Mouse (Mus musculus) liver, embryonic 11.5 days (tissue): ENCODE data around the gene Kcnh8. TPM values are rescaled to one million over a fixed set of nuclear protein-coding genes. Genes with fewer than 3 reads are reported as not detected.

ENCODE experiments used
- ATAC-seq: fragments of 200-750 bp; cut with Nextera tagmentation; replicated peaks from 2 replicates; pipeline ENCODE4 v1.8.0; 2017; ENCODE audit warnings: moderate number of reproducible peaks, mild to moderate bottlenecking, moderate TSS enrichment, moderate library complexity; ENCODE audit not compliant: low FRiP score
- DNase-seq: peaks from one replicate; pipeline ENCODE4 v3.0.0-alpha.2; 2017; ENCODE audit warnings: low spot score
- H3K27ac ChIP-seq: fragments of 300-500 bp; sonication (generic); 2 replicates; pipeline ENCODE4 v1.5.1; 2014; ENCODE audit warnings: mild to moderate bottlenecking, low read depth, low read length, control low read depth
- H3K27me3 ChIP-seq: fragments of 300-500 bp; sonication (generic); replicated peaks from 2 replicates; pipeline ENCODE4 v1.6.1; 2014; ENCODE audit warnings: low read length, mixed read lengths; ENCODE audit not compliant: control insufficient read depth, insufficient read depth
- H3K36me3 ChIP-seq: fragments of 300-500 bp; sonication (generic); 2 replicates; pipeline ENCODE4 v1.6.1; 2014; ENCODE audit warnings: mild to moderate bottlenecking, low read length, moderate library complexity, mixed read lengths; ENCODE audit not compliant: control insufficient read depth, insufficient read depth
- H3K4me1 ChIP-seq: fragments of 300-500 bp; sonication (generic); replicated peaks from 2 replicates; pipeline ENCODE4 v1.6.1; 2014; ENCODE audit warnings: low read length, mixed read lengths; ENCODE audit not compliant: control insufficient read depth, insufficient read depth
- H3K4me2 ChIP-seq: fragments of 300-500 bp; sonication (generic); 2 replicates; pipeline ENCODE4 v1.6.1; 2014; ENCODE audit warnings: mild to moderate bottlenecking, control low read depth, moderate library complexity
- H3K4me3 ChIP-seq: fragments of 300-500 bp; sonication (generic); 2 replicates; pipeline ENCODE4 v1.5.1; 2014; ENCODE audit warnings: low read depth, low read length, control low read depth
- H3K9ac ChIP-seq: fragments of 300-500 bp; sonication (generic); 2 replicates; pipeline ENCODE4 v1.6.1; 2014; ENCODE audit warnings: low read depth, low read length, control low read depth
- H3K9me3 ChIP-seq: fragments of 300-500 bp; sonication (generic); 2 replicates; pipeline ENCODE4 v1.6.1; 2016; ENCODE audit warnings: low read length, inconsistent platforms, mixed read lengths; ENCODE audit not compliant: control insufficient read depth
- WGBS: fragments of 180-500 bp; shearing (Covaris S2); extraction: QIAGEN DNeasy Blood & Tissue Kit; methylation state at CpG from one replicate; pipeline ENCODE4 v1.1.7; 2014; 5-methylcytosine and 5-hydroxymethylcytosine counted together
- polyA plus RNA-seq: library from polyadenylated mRNA; unstranded; fragments of >200 nt; fragmentation: Nextera tagmentation; extraction: Ambion mirVana; gene quantifications from 2 replicates; pipeline ENCODE4 v1.2.1, GENCODE M21; 2014

Kcnh8 gene
- polyA plus RNA-seq, 1 experiment from 2014 or later = not detected

DNA sequence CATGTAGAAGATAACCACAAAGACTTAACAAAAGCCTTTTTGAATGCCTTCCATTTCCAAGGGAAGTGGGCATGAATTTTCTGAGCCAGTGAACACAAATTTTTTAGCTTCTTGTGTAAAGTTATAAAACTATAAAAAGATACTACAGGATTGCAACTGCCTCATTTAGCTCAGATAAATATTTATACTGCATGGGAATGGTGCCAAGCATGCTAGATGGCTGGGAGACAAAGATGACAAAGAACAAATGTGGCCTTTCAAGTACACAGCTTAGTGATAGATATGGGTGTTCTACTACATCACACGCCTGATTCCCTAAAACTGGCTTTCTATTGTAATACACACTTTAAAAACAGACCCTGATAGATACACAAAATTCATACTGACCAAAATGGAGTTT lies 282.7 kb downstream of the Kcnh8 start:
- Histone ChIP-seq H3K27ac (no peak overlapping the region), H3K4me2 (no peak overlapping the region), H3K27me3 (no peaks in the 10 kb centered on the region), H3K9ac (no peak overlapping the region), H3K9me3 (no peaks in the 10 kb centered on the region), H3K36me3 (no peaks in the 10 kb centered on the region), H3K4me3 (no peak overlapping the region), H3K4me1 (no peaks in the 10 kb centered on the region)
- ATAC-seq (no peak), DNase-seq (no peak)
- 67% methylated on average over 1 of the region's 1 CpGs for WGBS

GRCm38 (mm10) chr17:52920519-52921106 lies 318.1 kb downstream of the Kcnh8 start:
- Histone ChIP-seq H3K36me3 (no peaks in the 10 kb centered on the region), H3K27me3 (no peaks in the 10 kb centered on the region)

GRCm38 (mm10) chr17:52943966-52944365 lies 341.5 kb downstream of the Kcnh8 start:
- no peaks in the 10 kb centered on the region for H3K36me3 ChIP-seq
- H3K27me3 ChIP-seq = no peaks in the 10 kb centered on the region
- no peak for DNase-seq
- no peak overlapping the region for H3K4me3 ChIP-seq
- ATAC-seq = no peak
- H3K4me1 ChIP-seq = no peaks in the 10 kb centered on the region
- no peak overlapping the region for H3K9ac ChIP-seq
- no peaks in the 10 kb centered on the region for H3K9me3 ChIP-seq
- H3K27ac ChIP-seq = no peak overlapping the region
- no peak overlapping the region for H3K4me2 ChIP-seq

More at GRCm38 (mm10) chr17:52920519-52921106, 318.1 kb downstream of the Kcnh8 start:
- 61% methylated on average over 3 of the region's 3 CpGs for WGBS
- ATAC-seq (no peak), DNase-seq (no peak)
- Histone ChIP-seq H3K9ac (no peak overlapping the region), H3K9me3 (0 out of 2 replicates have a peak, but pooled peaks cover 3% of the 10 kb centered on the region), H3K27ac (no peak overlapping the region), H3K4me2 (no peak overlapping the region), H3K4me1 (no peaks in the 10 kb centered on the region), H3K4me3 (no peak overlapping the region)

DNA sequence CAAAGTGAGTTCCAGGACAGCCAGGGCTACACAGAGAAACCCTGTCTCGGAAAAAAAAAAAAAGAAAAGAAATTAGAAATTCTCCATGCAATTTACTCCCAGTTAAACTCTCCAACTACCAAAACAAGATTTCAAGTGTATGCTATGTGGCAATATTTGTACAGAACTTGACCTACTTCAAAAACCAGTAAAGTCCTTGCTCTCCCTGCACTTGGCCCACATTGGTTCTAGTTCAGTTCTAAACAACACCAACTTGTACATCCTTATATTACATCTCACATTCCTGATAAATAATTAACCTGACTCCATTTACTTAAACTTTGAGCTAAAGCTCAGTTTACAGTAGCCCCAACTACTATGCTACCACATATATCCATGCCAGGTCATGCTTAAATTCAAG lies 370.2 kb downstream of the Kcnh8 start:
- ATAC-seq (no peak), DNase-seq (no peak)
- H3K4me2 ChIP-seq = no peak overlapping the region
- no peaks in the 10 kb centered on the region for H3K4me1 ChIP-seq
- no peaks in the 10 kb centered on the region for H3K36me3 ChIP-seq
- WGBS = 33% methylated on average over 1 of the region's 1 CpGs
- no peak overlapping the region for H3K27ac ChIP-seq
- H3K4me3 ChIP-seq = no peak overlapping the region
- H3K9ac ChIP-seq = no peak overlapping the region
- no peaks in the 10 kb centered on the region for H3K9me3 ChIP-seq
- H3K27me3 ChIP-seq = no peaks in the 10 kb centered on the region

- ATAC-seq (no peak), DNase-seq (no peak)
- 90% methylated on average over 4 of the region's 4 CpGs for whole genome bisulfite sequencing
- H3K9me3 ChIP-seq = no peaks in the 10 kb centered on the region
- H3K4me3 ChIP-seq = no peak overlapping the region
- no peaks in the 10 kb centered on the region for H3K36me3 ChIP-seq
- no peak overlapping the region for H3K27ac ChIP-seq
- no peaks in the 10 kb centered on the region for H3K27me3 ChIP-seq
- H3K4me1 ChIP-seq = no peaks in the 10 kb centered on the region
- H3K9ac ChIP-seq = no peak overlapping the region
- no peak overlapping the region for H3K4me2 ChIP-seq
These were observed 378.4 kb downstream of the Kcnh8 start for GRCm38 (mm10) chr17:52980958-52981357.
